Mouse (Mus musculus) lung, postnatal 0 days (tissue): Measurements from ENCODE around the gene Gm29094. TPM values are rescaled to one million over a fixed set of nuclear protein-coding genes. Genes with fewer than 3 reads are reported as not detected.
"Not testable (repeated sequence)": the region's sequence is repeated elsewhere in the genome, so short reads cannot be mapped to it uniquely, and the experiment has no call there.

Experiments
- ATAC-seq: fragments of 200-750 bp; cut with Nextera tagmentation; 2 replicates; pipeline ENCODE4 v1.8.0; 2017; ENCODE audit warnings: moderate library complexity
- DNase-seq: peaks from one replicate; pipeline ENCODE4 v3.0.0-alpha.2; 2016; ENCODE audit warnings: low spot score
- H3K27ac ChIP-seq: fragments of 300-500 bp; sonication (generic); 2 replicates; pipeline ENCODE4 v1.5.1; 2014; ENCODE audit warnings: antibody characterized with exemption, mild to moderate bottlenecking, low read length, mixed read lengths
- H3K27me3 ChIP-seq: fragments of 300-500 bp; sonication (generic); replicated peaks from 2 replicates; pipeline ENCODE4 v1.6.1; 2014; ENCODE audit warnings: low read length, mixed read lengths; ENCODE audit not compliant: insufficient read depth
- H3K36me3 ChIP-seq: fragments of 300-500 bp; sonication (generic); 2 replicates; pipeline ENCODE4 v1.6.1; 2014; ENCODE audit warnings: low read length, mixed read lengths; ENCODE audit not compliant: insufficient read depth
- H3K4me1 ChIP-seq: fragments of 300-500 bp; sonication (generic); 2 replicates; pipeline ENCODE4 v1.6.1; 2014; ENCODE audit warnings: antibody characterized with exemption, low read depth, low read length, mixed read lengths; ENCODE audit not compliant: insufficient read depth
- H3K4me2 ChIP-seq: fragments of 300-500 bp; sonication (generic); replicated peaks from 2 replicates; pipeline ENCODE4 v1.6.1; 2014; ENCODE audit warnings: low read depth, mild to moderate bottlenecking, low read length, moderate library complexity, mixed read lengths
- H3K4me3 ChIP-seq: fragments of 300-500 bp; sonication (generic); 2 replicates; pipeline ENCODE4 v1.5.1; 2014; ENCODE audit warnings: low read depth, low read length
- H3K9ac ChIP-seq: fragments of 300-500 bp; sonication (generic); replicated peaks from 2 replicates; pipeline ENCODE4 v1.6.1; 2014; ENCODE audit warnings: low read depth, mild to moderate bottlenecking
- H3K9me3 ChIP-seq: fragments of 300-500 bp; sonication (generic); 2 replicates; pipeline ENCODE4 v1.6.1; 2016; ENCODE audit warnings: low read length, mixed read lengths
- CTCF ChIP-seq: IDR thresholded peaks from 2 replicates; pipeline ENCODE4 v1.5.1; 2016; ENCODE audit warnings: antibody characterized with exemption, mild to moderate bottlenecking
- EP300 ChIP-seq: IDR thresholded peaks from 2 replicates; pipeline ENCODE4 v1.6.1; 2016; ENCODE audit warnings: antibody characterized with exemption, mild to moderate bottlenecking, control low read depth
- WGBS: fragments of 180-500 bp; shearing (Covaris S2); extraction: QIAGEN DNeasy Blood & Tissue Kit; methylation state at CpG from one replicate; pipeline ENCODE4 v1.1.7; 2014; 5-methylcytosine and 5-hydroxymethylcytosine counted together
- polyA plus RNA-seq: library from polyadenylated mRNA; unstranded; fragments of >200 nt; fragmentation: Nextera tagmentation; extraction: Ambion mirVana; gene quantifications from 2 replicates; pipeline ENCODE4 v1.2.1, GENCODE M21; 2015

The Gm29094 gene
- 3.8 and 4.4 TPM in 2 replicates for polyA plus RNA-seq

DNA sequence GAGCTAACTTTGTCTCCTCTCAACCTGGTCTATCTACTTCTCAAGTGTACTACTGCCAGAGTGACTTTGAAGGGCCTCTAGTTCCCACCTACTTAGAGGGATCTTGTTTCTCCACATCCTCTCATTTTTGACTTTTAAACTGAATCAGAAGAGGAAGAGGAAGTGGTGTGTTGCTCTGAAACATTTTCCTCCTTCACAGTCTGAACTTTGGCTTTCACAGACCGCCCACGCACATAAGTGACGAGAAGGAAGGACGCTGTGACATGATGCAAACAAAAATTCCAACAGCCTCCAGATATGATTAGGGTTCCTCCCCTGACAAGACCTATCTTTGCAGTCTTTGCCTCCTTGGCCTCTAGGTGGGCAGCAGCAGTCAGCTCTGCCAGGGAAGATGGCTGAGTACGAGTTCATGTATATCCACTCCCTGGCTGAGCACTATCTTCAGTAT, at the start of gene Gm29094, which contains the start of gene Bcl2a1b:
Gene Gm29094 (plus strand): TSS at position 411 of the 448 bp plus-strand sequence.
Gene Bcl2a1b (plus strand): TSS at position 241 of the 448 bp plus-strand sequence.
- not testable (repeated sequence) for H3K4me3 ChIP-seq, H3K9me3 ChIP-seq, H3K4me2 ChIP-seq, H3K27me3 ChIP-seq, H3K27ac ChIP-seq, H3K36me3 ChIP-seq, H3K9ac ChIP-seq, H3K4me1 ChIP-seq
- peak; percentile 4 for DNase-seq
- ATAC-seq = peak; percentile 57
- 31% methylated on average over 5 of the region's 5 CpGs for WGBS

DNA sequence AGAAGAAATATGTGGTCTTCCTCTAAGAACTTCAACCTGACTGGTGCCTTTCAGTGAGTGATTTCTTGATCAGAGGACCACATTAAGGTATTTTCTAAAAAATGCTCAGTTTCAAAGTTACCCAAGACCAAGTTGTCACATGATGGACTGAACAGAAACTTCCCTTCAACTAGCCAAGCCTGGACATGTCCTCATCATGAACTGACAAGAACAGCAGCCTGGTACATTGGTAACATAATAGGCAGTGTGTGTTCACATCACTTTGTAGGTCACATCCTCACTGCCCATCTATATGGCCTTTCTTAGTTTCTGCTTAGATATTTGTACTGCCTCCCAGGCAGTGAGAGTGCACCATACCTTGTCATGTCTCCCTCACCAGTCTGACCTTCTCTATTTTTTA, 26.6 kb upstream of the Gm29094 start:
- H3K27ac ChIP-seq, H3K9ac ChIP-seq, H3K4me3 ChIP-seq, H3K4me1 ChIP-seq, ATAC-seq, H3K4me2 ChIP-seq, H3K9me3 ChIP-seq, H3K27me3 ChIP-seq, DNase-seq, H3K36me3 ChIP-seq: not testable (repeated sequence)

DNA sequence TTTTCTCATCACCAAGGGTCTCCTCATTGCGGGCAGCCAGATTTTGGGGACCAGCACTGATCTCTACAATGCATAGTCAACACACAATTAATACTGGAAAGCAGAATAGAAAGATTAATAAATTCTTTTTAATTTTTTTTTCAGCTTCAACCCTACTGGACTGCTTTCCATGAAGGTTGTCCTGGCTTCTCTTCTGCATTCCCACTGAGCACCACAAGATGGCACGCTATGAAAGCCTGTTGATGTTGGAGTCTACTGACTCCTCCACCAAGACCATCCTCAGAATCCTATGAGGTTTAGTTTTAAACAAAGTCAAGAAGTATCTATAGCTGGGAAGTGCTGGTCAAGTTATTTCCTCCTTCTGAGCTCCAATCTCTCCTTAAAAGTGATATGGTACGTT, 20.3 kb upstream of the Gm29094 start:
- H3K27me3 ChIP-seq = not testable (repeated sequence)

DNA sequence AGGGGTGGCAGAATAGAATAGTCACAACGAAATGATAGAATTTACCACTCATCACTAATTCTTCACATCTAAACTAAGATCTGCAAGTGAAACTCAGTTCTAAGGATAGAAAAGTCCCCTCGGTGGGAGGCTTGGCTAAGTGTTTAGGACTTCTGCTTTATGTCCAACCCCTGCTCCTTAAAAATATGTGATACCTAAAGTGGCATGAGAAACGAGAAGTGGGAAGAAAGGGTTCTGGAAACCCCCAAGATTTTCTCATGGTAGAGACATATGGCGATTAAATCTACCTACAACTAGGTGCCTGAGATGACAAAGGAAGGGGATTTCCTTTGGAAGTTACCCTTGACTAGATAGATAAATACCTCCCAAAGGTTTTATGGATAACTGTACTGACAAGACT, 19.7 kb upstream of the Gm29094 start:
- H3K9me3 ChIP-seq, ATAC-seq, H3K4me1 ChIP-seq, H3K27ac ChIP-seq, DNase-seq, H3K9ac ChIP-seq, H3K4me2 ChIP-seq, H3K27me3 ChIP-seq, H3K36me3 ChIP-seq, H3K4me3 ChIP-seq: not testable (repeated sequence)
- whole genome bisulfite sequencing = 70% methylated on average over 2 of the region's 4 CpGs

More for the DNA sequence above, 20.3 kb upstream of the Gm29094 start:
- H3K4me3 ChIP-seq, H3K4me1 ChIP-seq, H3K9ac ChIP-seq, H3K27ac ChIP-seq, H3K4me2 ChIP-seq, H3K36me3 ChIP-seq, H3K9me3 ChIP-seq, ATAC-seq: not testable (repeated sequence)
- peak; percentile 62 for TF ChIP-seq CTCF
- 31% methylated on average over 2 of the region's 3 CpGs for WGBS
- DNase-seq = peak; percentile 4

DNA sequence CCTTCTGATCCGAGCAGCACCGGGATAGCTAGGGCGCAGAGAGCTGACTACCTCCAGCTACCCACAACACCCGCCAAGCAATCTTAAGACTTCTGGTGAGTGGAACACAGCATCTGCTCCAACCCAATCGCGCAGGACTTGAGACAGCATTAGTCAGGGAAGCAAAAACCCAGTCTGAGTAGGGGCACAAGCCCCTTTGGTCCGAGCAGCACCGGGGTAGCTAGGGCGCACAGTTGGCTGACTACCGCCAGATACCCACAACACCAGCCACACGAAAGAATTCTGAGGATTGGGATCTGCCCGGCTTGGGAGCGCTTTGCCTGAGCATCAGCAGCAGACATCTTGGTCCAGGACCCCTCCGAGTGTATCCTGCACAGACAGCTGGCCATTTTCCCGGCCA, 12.2 kb upstream of the Gm29094 start:
- H3K36me3 ChIP-seq, H3K9me3 ChIP-seq, H3K9ac ChIP-seq, H3K27me3 ChIP-seq, H3K27ac ChIP-seq, ATAC-seq, H3K4me2 ChIP-seq, H3K4me3 ChIP-seq, H3K4me1 ChIP-seq, DNase-seq: not testable (repeated sequence)
- 81% methylated on average over 15 of the region's 15 CpGs for WGBS

DNA sequence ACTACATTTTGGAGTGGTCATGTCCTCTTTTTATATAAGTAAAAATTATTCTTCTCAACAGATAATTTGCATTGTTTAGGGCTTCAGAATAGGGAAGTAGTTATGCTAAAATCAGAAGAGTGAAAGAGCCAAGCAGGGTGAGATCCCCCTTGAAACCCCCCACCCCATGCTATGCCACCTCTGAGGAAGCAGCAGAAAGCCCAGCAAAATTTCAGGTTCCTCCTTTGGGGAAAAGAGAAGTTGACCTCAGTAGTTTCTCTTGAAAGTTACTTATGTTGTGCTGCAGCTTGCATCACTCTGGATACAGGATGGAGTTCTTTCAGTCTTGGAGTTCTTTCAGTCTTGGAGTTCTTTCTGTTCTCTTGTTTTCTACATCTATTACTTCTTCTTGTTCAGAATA, 3.7 kb upstream of the Gm29094 start:
- not testable (repeated sequence) for H3K36me3 ChIP-seq, H3K4me3 ChIP-seq, H3K4me2 ChIP-seq, ATAC-seq, H3K27me3 ChIP-seq, H3K9me3 ChIP-seq, H3K27ac ChIP-seq, DNase-seq, H3K4me1 ChIP-seq, H3K9ac ChIP-seq

DNA sequence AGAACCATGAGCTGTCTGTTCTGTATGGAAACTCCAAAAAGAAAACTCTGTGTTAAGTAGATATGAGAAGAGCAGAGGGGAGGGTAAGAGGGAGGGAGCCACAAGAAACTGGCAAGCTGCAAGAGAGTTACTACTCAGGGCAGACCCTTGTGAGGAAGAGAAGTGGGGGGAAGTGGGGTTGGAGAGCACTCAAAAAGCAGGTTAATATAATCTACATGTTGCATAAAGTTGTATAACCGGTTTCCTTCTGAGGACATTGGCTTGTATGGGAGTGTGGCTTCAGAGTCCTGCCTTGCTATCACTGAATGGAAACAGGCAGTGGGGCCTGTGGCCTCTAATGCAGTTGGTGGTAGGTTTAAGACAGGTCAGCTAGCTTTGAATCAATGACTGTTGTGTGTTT, 1.7 kb upstream of the Gm29094 start:
- H3K4me1 ChIP-seq, H3K9me3 ChIP-seq, H3K36me3 ChIP-seq, H3K4me3 ChIP-seq, H3K27me3 ChIP-seq, H3K4me2 ChIP-seq, H3K27ac ChIP-seq, H3K9ac ChIP-seq: not testable (repeated sequence)
- WGBS = 64% methylated on average over 1 of the region's 1 CpGs
- peak; percentile 56 for TF ChIP-seq EP300
- peak; percentile 77 for DNase-seq
- peak; percentile 93 for ATAC-seq

DNA sequence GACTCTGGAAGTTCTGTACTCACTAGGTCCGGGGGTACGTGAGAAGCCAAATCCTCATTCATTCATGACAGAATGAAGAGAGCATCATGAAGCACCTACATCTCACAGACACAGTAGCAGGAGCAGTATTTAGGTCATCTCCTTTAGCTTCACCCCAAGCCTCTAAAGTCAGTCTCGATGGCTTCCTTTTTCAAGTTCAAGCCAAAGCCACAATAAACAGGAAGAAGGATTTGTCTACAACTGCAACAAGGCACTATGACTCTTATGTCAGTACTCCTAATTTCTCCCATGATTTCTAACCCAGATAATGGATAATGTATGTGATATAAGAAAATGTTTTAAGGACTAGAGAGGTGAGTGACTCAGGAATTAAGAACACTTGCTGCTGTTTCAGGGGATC, 830 bp upstream of the Gm29094 start:
- not testable (repeated sequence) for H3K4me3 ChIP-seq, H3K9ac ChIP-seq, H3K27me3 ChIP-seq, H3K4me2 ChIP-seq, DNase-seq, H3K4me1 ChIP-seq, ATAC-seq, H3K9me3 ChIP-seq, H3K27ac ChIP-seq, H3K36me3 ChIP-seq
- WGBS = 47% methylated on average over 3 of the region's 3 CpGs

DNA sequence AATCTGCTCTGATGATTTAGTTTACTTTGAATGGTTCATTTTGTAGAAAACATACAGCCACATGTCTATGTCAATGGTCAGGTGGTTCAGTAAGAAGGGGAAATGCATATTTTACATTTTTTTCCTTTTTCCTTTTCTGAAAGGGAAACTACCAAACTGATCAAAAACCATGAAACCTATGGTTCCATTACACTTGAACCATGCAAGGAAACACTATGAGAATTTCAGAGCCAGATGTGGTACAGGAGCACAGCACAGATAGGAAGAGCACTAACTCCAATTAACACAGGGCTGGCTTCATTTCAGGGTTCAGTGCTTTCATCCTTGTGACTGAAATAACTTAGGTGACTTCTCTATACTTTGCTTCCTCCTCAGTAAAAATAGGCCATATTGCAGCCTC, 3.1 kb downstream of the Gm29094 start:
- not testable (repeated sequence) for H3K27ac ChIP-seq, DNase-seq, H3K9ac ChIP-seq, H3K27me3 ChIP-seq, H3K4me2 ChIP-seq, H3K9me3 ChIP-seq, H3K4me1 ChIP-seq, H3K4me3 ChIP-seq, H3K36me3 ChIP-seq, ATAC-seq

DNA sequence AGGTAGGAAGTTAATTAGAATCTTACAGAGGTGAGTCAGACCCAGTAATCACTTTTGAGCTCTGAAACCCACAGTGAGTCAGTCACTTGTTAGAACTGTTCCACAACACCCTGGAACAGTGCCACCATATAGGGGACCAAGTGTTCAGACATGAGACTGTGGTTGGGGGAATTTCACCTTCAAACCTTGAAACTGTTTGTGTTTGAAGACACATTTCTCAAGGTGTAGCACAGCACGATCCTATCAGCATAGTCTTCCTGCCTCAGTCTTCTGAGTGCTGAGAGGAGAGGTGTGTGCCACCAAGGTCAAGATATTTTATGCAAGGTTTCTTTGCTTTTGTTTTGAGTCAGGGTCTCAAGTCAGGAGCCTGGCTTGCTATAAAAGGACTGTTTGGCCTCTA, 9.8 kb downstream of the Gm29094 start:
- WGBS = 64% methylated on average over 1 of the region's 1 CpGs
- not testable (repeated sequence) for H3K4me1 ChIP-seq, H3K27ac ChIP-seq, ATAC-seq, H3K4me2 ChIP-seq, H3K4me3 ChIP-seq, H3K9me3 ChIP-seq, H3K9ac ChIP-seq, H3K36me3 ChIP-seq, H3K27me3 ChIP-seq
- peak; percentile 12 for DNase-seq
